Mouse (Mus musculus): Measurements from ENCODE around the gene Dgki. TPM values are rescaled to one million over a fixed set of nuclear protein-coding genes. Genes with fewer than 3 reads are reported as not detected.

The Dgki gene
- total and polyA plus RNA-seq, 3 experiments = 4.4 to 8.7 (median 7.7) TPM

- Histone ChIP-seq H3K79me2 (replicated peaks; ENCODE audit: control insufficient read depth, extremely low read depth, insufficient read depth, poor library complexity, severe bottlenecking) (no peaks in the 10 kb centered on the region), H3K9ac (ENCODE audit: insufficient read depth, low read depth) (no peak overlapping the region), H3K9me3 (replicated peaks; ENCODE audit: low read length) (no peaks in the 10 kb centered on the region), H3K4me2 (ENCODE audit: insufficient read depth, low read depth, poor library complexity, severe bottlenecking) (no peak overlapping the region), H3K27ac (ENCODE audit: insufficient read depth, low read depth) (no peak overlapping the region), H3K4me3 (replicated peaks in 1 of 3; ENCODE audit: low read depth in 2 of 3, low read length in 2 of 3, poor library complexity in 1 of 3) (no peak overlapping the region), H3K36me3 (replicated peaks in 1 of 2; ENCODE audit: control insufficient read depth in 1 of 2, insufficient read depth in 1 of 2, low read length in 1 of 2) (peaks cover 0 to 5% of the 10 kb centered on the region in 2 experiments), H3K27me3 (replicated peaks) (no peaks in the 10 kb centered on the region), H3K4me1 (ENCODE audit: control insufficient read depth in 1 of 2, insufficient read depth in 2 of 2) (peaks cover 0 to 11% of the 10 kb centered on the region in 2 experiments; a peak in 1 of 4 replicates)
- in situ Hi-C loops (cut with MboI; ENCODE audit: low pct_ligation_motif_present, low pct_unique_long_range_greater_than_20kb, low sequenced_read_pairs) = loop anchor here (10.0 kb wide), 1 partner anchor 205 kb away; no protein-coding TSS in a partner anchor
- dilution Hi-C loops (cut with MboI; ENCODE audit: extremely low pct_ligation_motif_present, extremely low pct_unique_long_range_greater_than_20kb, low sequenced_read_pairs) = no loop called here
- no peak for DNase-seq (ENCODE audit: extremely low read depth)
- no peak for TF ChIP-seq HCFC1 (IDR thresholded peaks at IDR 0.05; ENCODE audit: low read depth, low read length)
- TF ChIP-seq NELFE (IDR thresholded peaks at IDR 0.05; ENCODE audit: low read depth, low read length) = no peak
- TF ChIP-seq PAX5 (IDR thresholded peaks at IDR 0.05; ENCODE audit: low read length) = no peak
- TF ChIP-seq CHD1 (IDR thresholded peaks at IDR 0.05; ENCODE audit: low read depth, low read length) = no peak
- no peak for TF ChIP-seq GABPA (IDR thresholded peaks at IDR 0.05; ENCODE audit: insufficient replicate concordance, low read depth, low read length)
- TF ChIP-seq NRF1 (IDR thresholded peaks at IDR 0.05; ENCODE audit: low read depth, low read length) = no peak
- TF ChIP-seq MYC (IDR thresholded peaks at IDR 0.05; ENCODE audit: low read depth, low read length) = no peak
- TF ChIP-seq SMC3 (IDR thresholded peaks at IDR 0.05; ENCODE audit: low read depth, low read length) = no peak
- no peak for TF ChIP-seq ZNF384 (IDR thresholded peaks at IDR 0.05; ENCODE audit: low read depth, low read length)
- TF ChIP-seq USF1 (IDR thresholded peaks at IDR 0.05; ENCODE audit: low read depth, low read length) = no peak
- TF ChIP-seq RCOR1 (conservative IDR thresholded peaks at IDR 0.05; ENCODE audit: low read depth, low read length) = no peak
- TF ChIP-seq ZKSCAN1 (IDR thresholded peaks at IDR 0.05; ENCODE audit: borderline replicate concordance, low read depth, low read length) = no peak
- no peak for TF ChIP-seq SIN3A (IDR thresholded peaks at IDR 0.05; ENCODE audit: low read length)
- no peak for TF ChIP-seq ETS1 (conservative IDR thresholded peaks at IDR 0.05; ENCODE audit: low read depth, low read length)
- TF ChIP-seq JUND (conservative IDR thresholded peaks at IDR 0.05; ENCODE audit: low read depth, low read length) = no peak
- no peak for TF ChIP-seq POLR2AphosphoS2 (IDR thresholded peaks at IDR 0.05; ENCODE audit: low read depth, low read length)
- no peak for TF ChIP-seq ZC3H11A (IDR thresholded peaks at IDR 0.05; ENCODE audit: low read depth, low read length)
- no peak for TF ChIP-seq EP300 (IDR thresholded peaks at IDR 0.05; ENCODE audit: low read length)
- TF ChIP-seq MAFK (IDR thresholded peaks at IDR 0.05; ENCODE audit: insufficient replicate concordance, low read length) = no peak
Measured at GRCm38 (mm10) chr6:36899872-36900271, 400.1 kb downstream of the Dgki start.

GRCm38 (mm10) chr6:36898412-36898811, 401.6 kb downstream of the Dgki start:
- Histone ChIP-seq H3K27ac (ENCODE audit: insufficient read depth, low read depth) (no peak overlapping the region), H3K36me3 (replicated peaks in 1 of 2; ENCODE audit: control insufficient read depth in 1 of 2, insufficient read depth in 1 of 2, low read length in 1 of 2) (peaks cover 0 to 3% of the 10 kb centered on the region in 2 experiments), H3K27me3 (replicated peaks) (no peaks in the 10 kb centered on the region), H3K4me2 (ENCODE audit: insufficient read depth, low read depth, poor library complexity, severe bottlenecking) (no peak overlapping the region), H3K9ac (ENCODE audit: insufficient read depth, low read depth) (no peak overlapping the region), H3K79me2 (replicated peaks; ENCODE audit: control insufficient read depth, extremely low read depth, insufficient read depth, poor library complexity, severe bottlenecking) (no peaks in the 10 kb centered on the region), H3K9me3 (replicated peaks; ENCODE audit: low read length) (no peaks in the 10 kb centered on the region), H3K4me3 (replicated peaks in 1 of 3; ENCODE audit: low read depth in 2 of 3, low read length in 2 of 3, poor library complexity in 1 of 3) (no peak overlapping the region), H3K4me1 (ENCODE audit: control insufficient read depth in 1 of 2, insufficient read depth in 2 of 2) (peaks cover 0 to 11% of the 10 kb centered on the region in 2 experiments; a peak in 1 of 4 replicates)
- TF ChIP-seq BHLHE40 (IDR thresholded peaks at IDR 0.05; ENCODE audit: low read depth, low read length) (no peak), TCF12 (IDR thresholded peaks at IDR 0.05; ENCODE audit: low read depth, low read length) (no peak), EP300 (IDR thresholded peaks at IDR 0.05; ENCODE audit: low read length) (no peak), USF2 (conservative IDR thresholded peaks at IDR 0.05; ENCODE audit: low read depth, low read length) (no peak), JUND (conservative IDR thresholded peaks at IDR 0.05; ENCODE audit: low read depth, low read length) (no peak), HCFC1 (IDR thresholded peaks at IDR 0.05; ENCODE audit: low read depth, low read length) (no peak), MAFK (IDR thresholded peaks at IDR 0.05; ENCODE audit: insufficient replicate concordance, low read length) (no peak), MYC (IDR thresholded peaks at IDR 0.05; ENCODE audit: low read depth, low read length) (no peak), GABPA (IDR thresholded peaks at IDR 0.05; ENCODE audit: insufficient replicate concordance, low read depth, low read length) (no peak), MXI1 (IDR thresholded peaks at IDR 0.05; ENCODE audit: low read depth, low read length) (no peak)
- no peak for DNase-seq (ENCODE audit: extremely low read depth)
- in situ Hi-C loops (cut with MboI; ENCODE audit: low pct_ligation_motif_present, low pct_unique_long_range_greater_than_20kb, low sequenced_read_pairs) (no loop called here), dilution Hi-C loops (cut with MboI; ENCODE audit: extremely low pct_ligation_motif_present, extremely low pct_unique_long_range_greater_than_20kb, low sequenced_read_pairs) (no loop called here)

Data from CH12.LX (cell line).